Mouse (Mus musculus): ENCODE data around the gene Tlr9. TPM values are rescaled to one million over a fixed set of nuclear protein-coding genes. Genes with fewer than 3 reads are reported as not detected.

The Tlr9 gene
- polyA plus RNA-seq, 1 experiment = not detected

GRCm38 (mm10) chr9:106273276-106273675 lies 50.9 kb downstream of the Tlr9 start:
- H3K4me1 ChIP-seq (ENCODE audit: control insufficient read depth, insufficient read depth, low read length) = no peaks in the 10 kb centered on the region
- TF ChIP-seq CTCF (IDR thresholded peaks at IDR 0.05; ENCODE audit: borderline replicate concordance, insufficient read depth, low read length) (no peak), POLR2A (IDR thresholded peaks at IDR 0.05; ENCODE audit: low read depth, low read length) (no peak)
- H3K4me3 ChIP-seq (ENCODE audit: insufficient read depth, low read length) = no peak overlapping the region
- no peak overlapping the region for H3K27ac ChIP-seq (ENCODE audit: insufficient read depth, low read length)

DNA sequence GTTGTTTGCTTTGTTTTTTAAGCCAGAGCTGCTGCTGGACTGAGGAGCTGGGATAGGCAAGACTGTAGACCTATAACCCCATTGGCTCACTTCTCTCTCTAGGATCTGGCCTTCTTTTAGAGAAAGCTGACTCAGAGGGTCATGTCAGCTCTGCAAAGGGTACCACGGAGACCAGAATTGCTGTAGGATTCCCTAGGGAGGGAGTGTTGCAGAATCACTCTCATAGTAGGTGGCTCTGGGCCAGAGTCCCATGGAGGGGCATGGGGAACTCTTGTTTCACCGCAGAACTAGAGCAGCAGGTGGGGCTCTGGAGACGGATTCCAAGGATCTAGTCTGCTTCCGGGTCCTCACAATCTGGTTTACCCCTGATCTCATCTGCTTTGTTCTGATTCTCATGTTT lies 51.4 kb downstream of the Tlr9 start:
- Histone ChIP-seq H3K4me1 (ENCODE audit: control insufficient read depth, insufficient read depth, low read length) (no peaks in the 10 kb centered on the region), H3K4me3 (ENCODE audit: insufficient read depth, low read length) (no peak overlapping the region), H3K27ac (ENCODE audit: insufficient read depth, low read length) (no peak overlapping the region)
- TF ChIP-seq POLR2A (IDR thresholded peaks at IDR 0.05; ENCODE audit: low read depth, low read length) (no peak), CTCF (IDR thresholded peaks at IDR 0.05; ENCODE audit: borderline replicate concordance, insufficient read depth, low read length) (no peak)

DNA sequence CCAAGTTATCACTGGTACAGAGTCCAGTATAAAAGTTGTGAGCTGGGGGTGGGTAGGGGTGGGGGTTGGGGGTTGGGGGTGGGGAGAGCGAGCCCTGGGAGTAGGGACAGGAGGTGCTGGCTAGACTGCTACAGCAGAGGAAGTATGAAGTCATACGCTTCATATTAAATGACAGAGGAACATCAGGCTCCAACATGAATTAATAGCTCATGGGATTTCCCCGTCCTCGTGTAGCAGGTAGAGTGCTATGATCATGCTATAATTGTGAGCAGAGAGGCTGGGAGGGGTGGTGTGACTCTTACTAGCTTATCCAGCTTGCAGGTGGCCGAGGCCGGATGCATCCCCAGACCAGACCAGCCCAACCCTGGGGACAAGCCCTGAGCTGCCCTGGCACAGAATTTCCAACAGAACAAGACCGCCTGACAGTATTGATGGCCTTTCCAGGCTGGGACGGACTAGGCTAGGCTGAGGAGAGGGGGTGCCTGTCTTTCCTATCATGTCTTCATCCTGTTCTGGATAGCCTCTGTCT lies 52.3 kb downstream of the Tlr9 start:
- TF ChIP-seq POLR2A (IDR thresholded peaks at IDR 0.05; ENCODE audit: low read depth, low read length) (no peak), CTCF (IDR thresholded peaks at IDR 0.05; ENCODE audit: borderline replicate concordance, insufficient read depth, low read length) (no peak)
- Histone ChIP-seq H3K4me1 (ENCODE audit: control insufficient read depth, insufficient read depth, low read length) (no peaks in the 10 kb centered on the region), H3K4me3 (ENCODE audit: insufficient read depth, low read length) (no peak overlapping the region), H3K27ac (ENCODE audit: insufficient read depth, low read length) (no peak overlapping the region)

DNA sequence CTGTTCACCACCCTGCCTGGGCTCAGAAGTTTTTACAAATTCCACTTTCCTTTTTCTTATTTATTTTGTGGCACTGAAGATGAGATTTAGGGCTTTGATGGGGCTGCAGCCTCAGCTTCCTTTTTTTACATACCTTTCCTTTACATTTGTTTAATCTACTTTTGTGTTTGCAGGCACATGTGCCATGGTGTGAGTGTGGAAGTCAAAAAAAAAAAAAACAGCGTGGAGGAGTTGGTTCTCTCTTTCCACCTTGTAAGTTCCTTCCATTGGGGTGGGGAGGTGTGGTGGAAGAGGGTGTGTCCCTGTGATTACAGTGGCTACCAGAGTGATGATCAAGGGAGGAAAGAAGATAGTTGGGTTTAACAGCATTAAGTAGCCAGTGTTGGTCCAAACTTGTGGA lies 53.4 kb downstream of the Tlr9 start:
- H3K4me1 ChIP-seq (ENCODE audit: control insufficient read depth, insufficient read depth, low read length) = 0 out of 2 replicates have a peak, but pooled peaks cover 3% of the 10 kb centered on the region
- TF ChIP-seq CTCF (IDR thresholded peaks at IDR 0.05; ENCODE audit: borderline replicate concordance, insufficient read depth, low read length) = no peak
- no peak for TF ChIP-seq POLR2A (IDR thresholded peaks at IDR 0.05; ENCODE audit: low read depth, low read length)
- H3K27ac ChIP-seq (ENCODE audit: insufficient read depth, low read length) = no peak overlapping the region
- no peak overlapping the region for H3K4me3 ChIP-seq (ENCODE audit: insufficient read depth, low read length)

Other genes starting within 250 kb of the Tlr9 start
- 0.50 and 1.4 TPM in 2 replicates for gene Col6a4, start 125.8 kb upstream of the Tlr9 start, polyA plus RNA-seq (2011; ENCODE audit: insufficient read length, low read depth, missing spikeins)
- gene Glyctk, start 64.5 kb upstream of the Tlr9 start, polyA plus RNA-seq (2011; ENCODE audit: insufficient read length, low read depth, missing spikeins) = 1.2 and 2.0 TPM in 2 replicates
- 94.0 and 120 TPM in 2 replicates for gene Wdr82, start 51.7 kb upstream of the Tlr9 start, polyA plus RNA-seq (2011; ENCODE audit: insufficient read length, low read depth, missing spikeins)
- gene Ppm1m, start 22.9 kb upstream of the Tlr9 start, polyA plus RNA-seq (2011; ENCODE audit: insufficient read length, low read depth, missing spikeins) = 30.9 and 31.7 TPM in 2 replicates
- 16.7 and 17.6 TPM in 2 replicates for gene Twf2, start 19.5 kb upstream of the Tlr9 start, polyA plus RNA-seq (2011; ENCODE audit: insufficient read length, low read depth, missing spikeins)
- 54.2 and 54.7 TPM in 2 replicates for gene Alas1, start 26.1 kb downstream of the Tlr9 start, polyA plus RNA-seq (2011; ENCODE audit: insufficient read length, low read depth, missing spikeins)
- gene Poc1a, start 58.5 kb downstream of the Tlr9 start, polyA plus RNA-seq (2011; ENCODE audit: insufficient read length, low read depth, missing spikeins) = 9.4 and 12.0 TPM in 2 replicates
- 63.0 and 67.2 TPM in 2 replicates for gene Dusp7, start 146.0 kb downstream of the Tlr9 start, polyA plus RNA-seq (2011; ENCODE audit: insufficient read length, low read depth, missing spikeins)
- 346 and 369 TPM in 2 replicates for gene Rpl29, start 206.9 kb downstream of the Tlr9 start, polyA plus RNA-seq (2011; ENCODE audit: insufficient read length, low read depth, missing spikeins)
- gene Acy1, start 215.7 kb downstream of the Tlr9 start, polyA plus RNA-seq (2011; ENCODE audit: insufficient read length, low read depth, missing spikeins) = 14.9 and 16.0 TPM in 2 replicates
- 16.4 and 16.8 TPM in 2 replicates for gene Abhd14b, start 224.9 kb downstream of the Tlr9 start, polyA plus RNA-seq (2011; ENCODE audit: insufficient read length, low read depth, missing spikeins)
- gene Abhd14a, start 225.1 kb downstream of the Tlr9 start, polyA plus RNA-seq (2011; ENCODE audit: insufficient read length, low read depth, missing spikeins) = 29.7 and 31.3 TPM in 2 replicates
- 115 and 119 TPM in 2 replicates for gene Pcbp4, start 230.7 kb downstream of the Tlr9 start, polyA plus RNA-seq (2011; ENCODE audit: insufficient read length, low read depth, missing spikeins)
- gene Gpr62, start 243.3 kb downstream of the Tlr9 start, polyA plus RNA-seq (2011; ENCODE audit: insufficient read length, low read depth, missing spikeins) = not detected in 2 replicates